Mouse (Mus musculus) adrenal gland, postnatal 25 days (tissue): Measurements from ENCODE around the gene Usp6nl. TPM values are rescaled to one million over a fixed set of nuclear protein-coding genes. Genes with fewer than 3 reads are reported as not detected.

ENCODE experiments used
- DNase-seq: peaks from one replicate; pipeline ENCODE4 v3.0.0; 2021; ENCODE audit warnings: mixed read lengths
- total RNA-seq: library from RNA; stranded (reverse); gene quantifications from 2 replicates; pipeline ENCODE4 v1.2.3, GENCODE M21; 2021

The Usp6nl gene
- total RNA-seq, 1 experiment from 2014 or later, result 29.4 TPM

- no peak for DNase-seq
Observed at GRCm38 (mm10) chr2:6417158-6417557, 94.7 kb downstream of the Usp6nl start.

GRCm38 (mm10) chr2:6423661-6424550 is 101.4 kb downstream of the Usp6nl start:
- peak; percentile 34 for DNase-seq

- DNase-seq, result no peak
Observed at GRCm38 (mm10) chr2:6424851-6425250, 102.4 kb downstream of the Usp6nl start.

- peak; percentile 26 for DNase-seq
Observed at GRCm38 (mm10) chr2:6436085-6436950, 113.9 kb downstream of the Usp6nl start.

GRCm38 (mm10) chr2:6441688-6442087 is 119.2 kb downstream of the Usp6nl start:
- DNase-seq, result no peak

- DNase-seq, result no peak
Observed at GRCm38 (mm10) chr2:6442302-6442701, 119.8 kb downstream of the Usp6nl start.

GRCm38 (mm10) chr2:6444015-6444414 is 121.5 kb downstream of the Usp6nl start:
- no peak for DNase-seq

- DNase-seq, result no peak
Observed at GRCm38 (mm10) chr2:6444723-6445169, 122.3 kb downstream of the Usp6nl start.

GRCm38 (mm10) chr2:6445858-6446257 is 123.4 kb downstream of the Usp6nl start:
- no peak for DNase-seq

GRCm38 (mm10) chr2:6448880-6449279 is 126.4 kb downstream of the Usp6nl start:
- DNase-seq, result no peak

GRCm38 (mm10) chr2:6449656-6450055 is 127.2 kb downstream of the Usp6nl start:
- DNase-seq, result no peak

GRCm38 (mm10) chr2:6450544-6450943 is 128.1 kb downstream of the Usp6nl start:
- DNase-seq, result no peak

GRCm38 (mm10) chr2:6454941-6455516 is 132.6 kb downstream of the Usp6nl start:
- DNase-seq, result no peak

- DNase-seq, result no peak
Observed at GRCm38 (mm10) chr2:6459282-6460047, 137.0 kb downstream of the Usp6nl start.

GRCm38 (mm10) chr2:6462306-6462705 is 139.8 kb downstream of the Usp6nl start:
- DNase-seq, result no peak

GRCm38 (mm10) chr2:6463772-6464661 is 141.6 kb downstream of the Usp6nl start:
- DNase-seq, result no peak

GRCm38 (mm10) chr2:6466396-6466795 is 143.9 kb downstream of the Usp6nl start:
- no peak for DNase-seq

- DNase-seq, result no peak
Observed at GRCm38 (mm10) chr2:6467318-6467717, 144.9 kb downstream of the Usp6nl start.

- peak; percentile 76 for DNase-seq
Observed at GRCm38 (mm10) chr2:6469164-6469563, 146.7 kb downstream of the Usp6nl start.

GRCm38 (mm10) chr2:6471110-6471611 is 148.7 kb downstream of the Usp6nl start:
- no peak for DNase-seq

- no peak for DNase-seq
Observed at GRCm38 (mm10) chr2:6473829-6474228, 151.4 kb downstream of the Usp6nl start.
